Mouse (Mus musculus) erythroblast, embryonic 14.5 days (primary cell): ENCODE data around the gene Eci2.

ENCODE experiments used
- GATA1 ChIP-seq: IDR thresholded peaks from 2 replicates; pipeline ENCODE4 v1.6.1; 2012; ENCODE audit warnings: low read length, inconsistent platforms, mixed read lengths
- TAL1 ChIP-seq: IDR thresholded peaks from 3 replicates; pipeline ENCODE4 v1.6.1; 2012; ENCODE audit warnings: low read length, inconsistent platforms, mixed read lengths

- peak; percentile 48; the same call in 1 of the 2 replicates for TF ChIP-seq GATA1
- TF ChIP-seq TAL1: no peak
Measured at GRCm38 (mm10) chr13:35018866-35019536, 7.9 kb downstream of the Eci2 start.
